Mouse (Mus musculus) midbrain, embryonic 13.5 days (tissue): ENCODE measurements around the gene Adam15. TPM values are rescaled to one million over a fixed set of nuclear protein-coding genes. Genes with fewer than 3 reads are reported as not detected.

Experiments
- polyA plus RNA-seq: library from polyadenylated mRNA; unstranded; fragments of >200 nt; fragmentation: Nextera tagmentation; extraction: Ambion mirVana; gene quantifications from 2 replicates; pipeline ENCODE4 v1.2.1, GENCODE M21; 2015

Adam15 gene
- polyA plus RNA-seq, 1 experiment from 2014 or later: 34.2 TPM

Other genes starting within 250 kb of the Adam15 start
- not detected in 2 replicates for gene Gm43738, start 248.9 kb downstream of the Adam15 start, polyA plus RNA-seq
- 351 and 358 TPM in 2 replicates for gene Fdps, start 248.0 kb downstream of the Adam15 start, polyA plus RNA-seq
- 0.24 TPM in 1 of 2 replicates, not detected in the other for gene Pklr, start 213.9 kb downstream of the Adam15 start, polyA plus RNA-seq
- gene Hcn3, start 189.8 kb downstream of the Adam15 start, polyA plus RNA-seq: 28.9 and 32.3 TPM in 2 replicates
- gene Clk2, start 185.2 kb downstream of the Adam15 start, polyA plus RNA-seq: 24.9 and 32.9 TPM in 2 replicates
- gene Scamp3, start 172.5 kb downstream of the Adam15 start, polyA plus RNA-seq: 110 and 116 TPM in 2 replicates
- 27.5 and 31.3 TPM in 2 replicates for gene Fam189b, start 166.9 kb downstream of the Adam15 start, polyA plus RNA-seq
- gene Gba, start 147.1 kb downstream of the Adam15 start, polyA plus RNA-seq: 43.5 and 46.7 TPM in 2 replicates
- gene Thbs3, start 134.8 kb downstream of the Adam15 start, polyA plus RNA-seq: 82.9 and 86.2 TPM in 2 replicates
- gene Mtx1, start 122.9 kb downstream of the Adam15 start, polyA plus RNA-seq: 158 and 165 TPM in 2 replicates
- 3.2 and 3.4 TPM in 2 replicates for gene Muc1, start 120.9 kb downstream of the Adam15 start, polyA plus RNA-seq
- gene Krtcap2, start 104.0 kb downstream of the Adam15 start, polyA plus RNA-seq: 205 and 209 TPM in 2 replicates
- gene Trim46, start 103.7 kb downstream of the Adam15 start, polyA plus RNA-seq: 58.6 and 59.4 TPM in 2 replicates
- gene Dpm3, start 90.6 kb downstream of the Adam15 start, polyA plus RNA-seq: 74.6 and 75.9 TPM in 2 replicates
- 31.8 and 37.5 TPM in 2 replicates for gene Slc50a1, start 79.4 kb downstream of the Adam15 start, polyA plus RNA-seq
- 9.7 and 10.7 TPM in 2 replicates for gene Efna1, start 68.9 kb downstream of the Adam15 start, polyA plus RNA-seq
- gene Efna3, start 27.0 kb downstream of the Adam15 start, polyA plus RNA-seq: 21.8 and 22.5 TPM in 2 replicates
- gene Efna4, start 12.0 kb downstream of the Adam15 start, polyA plus RNA-seq: 8.8 and 11.4 TPM in 2 replicates
- gene Dcst2, start 12.0 kb upstream of the Adam15 start, polyA plus RNA-seq: 0.19 and 0.24 TPM in 2 replicates
- 0.88 and 0.93 TPM in 2 replicates for gene Dcst1, start 15.3 kb upstream of the Adam15 start, polyA plus RNA-seq
- gene Zbtb7b, start 44.8 kb upstream of the Adam15 start, polyA plus RNA-seq: 0.45 and 0.54 TPM in 2 replicates
- 1.5 TPM in 1 of 2 replicates, not detected in the other for gene Lenep, start 52.8 kb upstream of the Adam15 start, polyA plus RNA-seq
- gene Flad1, start 61.9 kb upstream of the Adam15 start, polyA plus RNA-seq: 37.2 and 37.8 TPM in 2 replicates
- gene Cks1b, start 68.4 kb upstream of the Adam15 start, polyA plus RNA-seq: 176 and 177 TPM in 2 replicates
- gene Shc1, start 68.4 kb upstream of the Adam15 start, polyA plus RNA-seq: 17.3 and 17.8 TPM in 2 replicates
- 37.4 and 43.4 TPM in 2 replicates for gene Pygo2, start 80.2 kb upstream of the Adam15 start, polyA plus RNA-seq
- 12.2 and 14.1 TPM in 2 replicates for gene Pbxip1, start 86.7 kb upstream of the Adam15 start, polyA plus RNA-seq
- gene Pmvk, start 104.5 kb upstream of the Adam15 start, polyA plus RNA-seq: 99.9 and 104 TPM in 2 replicates
- gene Kcnn3, start 170.2 kb upstream of the Adam15 start, polyA plus RNA-seq: 4.4 and 5.0 TPM in 2 replicates